Mouse (Mus musculus) cerebellum, postnatal 10 days (tissue): ENCODE measurements at regions not wholly inside any gene's neighbourhood (a gene's known extent, or its start where the extent isn't known, plus 50 kb on each side); places are given as distances from the start of the nearest gene placed in this dataset.

Source experiments
- DNase-seq, 2 experiments: peaks; one replicate each; pipeline ENCODE4 v3.0.0; 2021; ENCODE audit warnings: mixed read lengths in 2 of 2

- DNase-seq, result peak; percentile 62 to 78
These were observed 56.8 kb upstream of the Cenpe start for GRCm38 (mm10) chr3:135155537-135155956.
